Mouse (Mus musculus) small intestine, adult 2 months (tissue): Measurements from ENCODE around the gene Gm20741.

Experiments
- CTCF ChIP-seq: fragments of 200-500 bp; IDR thresholded peaks from 2 replicates; pipeline ENCODE4 v1.5.1; 2012; ENCODE audit warnings: low read depth, mild to moderate bottlenecking, control low read depth, inconsistent platforms, low read length, moderate library complexity, mixed read lengths; ENCODE audit not compliant: insufficient replicate concordance, insufficient read length; ENCODE audit errors: extremely low read depth
- POLR2A ChIP-seq: fragments of 200-500 bp; IDR thresholded peaks from 2 replicates; pipeline ENCODE4 v1.6.1; 2012; ENCODE audit warnings: low read depth, mild to moderate bottlenecking, control low read depth, inconsistent platforms, low read length, moderate library complexity

DNA sequence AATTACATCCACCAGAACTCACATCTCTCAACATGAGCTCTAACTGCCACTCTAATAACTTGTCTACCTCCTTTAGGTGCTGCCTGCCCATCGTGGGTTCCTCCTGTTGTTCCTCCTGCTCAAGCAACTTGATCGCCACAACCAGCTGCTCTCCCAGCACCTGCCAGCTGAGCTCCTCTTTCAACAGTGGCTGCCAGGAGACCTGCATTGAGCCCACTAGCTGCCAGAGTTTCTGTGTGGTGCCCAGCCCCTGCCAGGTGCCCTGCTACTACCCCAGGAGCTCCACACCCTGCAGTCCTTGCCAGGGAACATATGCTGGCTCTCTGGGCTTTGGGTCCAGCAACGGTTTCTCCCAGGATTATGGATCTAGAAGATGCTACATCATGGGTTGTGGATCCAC is 8.0 kb upstream of the Gm20741 start, which contains the start of gene Krtap15:
- no peak for TF ChIP-seq CTCF
- TF ChIP-seq POLR2A: no peak
